Mouse (Mus musculus) adrenal gland, adult 18-20 months (tissue): Measurements from ENCODE around the gene Cldn18. TPM values are rescaled to one million over a fixed set of nuclear protein-coding genes. Genes with fewer than 3 reads are reported as not detected.
A peak's percentile ranks its signal among the peaks of the same experiment; 100 is the strongest.

Experiments
- DNase-seq, 2 experiments: peaks; one replicate each; pipeline ENCODE4 v3.0.0; 2021 to 2022; ENCODE audit warnings: low spot score in 2 of 2
- long read RNA-seq, 2 experiments: library from polyadenylated mRNA; stranded (forward); transcript quantifications; one replicate each; pipeline ENCODE4 v2.0.0; 2021
- total RNA-seq, 2 experiments: library from RNA; stranded (reverse); gene quantifications; 1 replicate in 1 of 2; 2 replicates in 1 of 2; pipeline ENCODE4 v1.2.3; 2021

Gene Cldn18
- total RNA-seq: not detected
- long read RNA-seq, experiment 1: 0 reads
- long read RNA-seq, experiment 2: 0 reads

GRCm38 (mm10) chr9:99717134-99717533, at the start of gene Cldn18:
Gene Cldn18, minus strand, starts transcription at chr9:99717267.
- no peak for DNase-seq

GRCm38 (mm10) chr9:99763530-99763929, 46.5 kb upstream of the Cldn18 start:
- no peak for DNase-seq

- DNase-seq: no peak
Observed at GRCm38 (mm10) chr9:99750272-99750671, 33.2 kb upstream of the Cldn18 start.

GRCm38 (mm10) chr9:99748279-99748678, 31.2 kb upstream of the Cldn18 start:
- no peak for DNase-seq

- DNase-seq: no peak
Observed at GRCm38 (mm10) chr9:99747731-99748130, 30.7 kb upstream of the Cldn18 start.

GRCm38 (mm10) chr9:99744548-99744947, 27.5 kb upstream of the Cldn18 start:
- DNase-seq: no peak

GRCm38 (mm10) chr9:99729943-99730646, 13.0 kb upstream of the Cldn18 start:
- peak; percentile 20 to 47 for DNase-seq

- DNase-seq: no peak
Observed at GRCm38 (mm10) chr9:99727819-99728218, 10.8 kb upstream of the Cldn18 start.

GRCm38 (mm10) chr9:99725278-99725677, 8.2 kb upstream of the Cldn18 start:
- DNase-seq: no peak

GRCm38 (mm10) chr9:99720011-99720410, 2.9 kb upstream of the Cldn18 start:
- no peak for DNase-seq

GRCm38 (mm10) chr9:99710297-99710696, 6.8 kb downstream of the Cldn18 start:
- DNase-seq: no peak

- no peak for DNase-seq
Observed at GRCm38 (mm10) chr9:99709588-99710248, 7.3 kb downstream of the Cldn18 start.

GRCm38 (mm10) chr9:99707425-99708126, 9.5 kb downstream of the Cldn18 start:
- DNase-seq: no peak

GRCm38 (mm10) chr9:99706264-99706663, 10.8 kb downstream of the Cldn18 start:
- DNase-seq: no peak

- DNase-seq: no peak
Observed at GRCm38 (mm10) chr9:99703711-99704110, 13.4 kb downstream of the Cldn18 start.

- DNase-seq: no peak
Observed at GRCm38 (mm10) chr9:99702215-99702614, 14.9 kb downstream of the Cldn18 start.

- DNase-seq: no peak
Observed at GRCm38 (mm10) chr9:99701187-99701586, 15.9 kb downstream of the Cldn18 start.

GRCm38 (mm10) chr9:99699752-99700389, 17.2 kb downstream of the Cldn18 start:
- no peak for DNase-seq

GRCm38 (mm10) chr9:99694961-99695360, 22.1 kb downstream of the Cldn18 start:
- no peak for DNase-seq

GRCm38 (mm10) chr9:99690386-99690785, 26.7 kb downstream of the Cldn18 start:
- no peak for DNase-seq

- no peak for DNase-seq
Observed at GRCm38 (mm10) chr9:99689796-99690195, 27.3 kb downstream of the Cldn18 start.
